Mouse (Mus musculus) frontal cortex, adult 2 months (tissue): ENCODE data around the gene Zfp937. TPM values are rescaled to one million over a fixed set of nuclear protein-coding genes. Genes with fewer than 3 reads are reported as not detected.
"Not testable (repeated sequence)": the region's sequence is repeated elsewhere in the genome, so short reads cannot be mapped to it uniquely, and the experiment has no call there.

Source experiments
- DNase-seq, 2 experiments: peaks; one replicate each; pipeline ENCODE4 v3.0.0; 2022; ENCODE audit warnings: low spot score in 1 of 2; ENCODE audit errors: extremely low spot score in 1 of 2
- polyA plus RNA-seq: library from polyadenylated mRNA; depleted of rRNA; stranded (reverse); fragments of >200 nt; gene quantifications from 2 replicates; pipeline ENCODE4 v1.2.3, GENCODE M21; 2012; rRNA removed

The Zfp937 gene
- 2.5 and 2.9 TPM in 2 replicates for polyA plus RNA-seq

GRCm38 (mm10) chr2:150217600-150218362, at the start of gene Zfp937:
Gene Zfp937, plus strand, starts transcription at chr2:150218073.
- peak; percentile 82 to 89 for DNase-seq

- DNase-seq: no peak
Observed at GRCm38 (mm10) chr2:150173833-150174232, 44.0 kb upstream of the Zfp937 start.

GRCm38 (mm10) chr2:150179579-150179978, 38.3 kb upstream of the Zfp937 start, which contains the start of gene Gm10770:
Gene Gm10770, minus strand, starts transcription at chr2:150179679.
- DNase-seq: not testable (repeated sequence)

GRCm38 (mm10) chr2:150181046-150181445, 36.8 kb upstream of the Zfp937 start:
- DNase-seq: not testable (repeated sequence)

- DNase-seq: not testable (repeated sequence)
Observed at GRCm38 (mm10) chr2:150181570-150181999, 36.3 kb upstream of the Zfp937 start, which contains the start of gene Gm14139. Gene Gm14139, plus strand, starts transcription at chr2:150181755.

- not testable (repeated sequence) for DNase-seq
Observed at GRCm38 (mm10) chr2:150218363-150218725, 471 bp downstream of the Zfp937 start.

GRCm38 (mm10) chr2:150223263-150223662, 5.4 kb downstream of the Zfp937 start:
- DNase-seq: not testable (repeated sequence)

- no peak for DNase-seq
Observed at GRCm38 (mm10) chr2:150243211-150243610, 25.3 kb downstream of the Zfp937 start.

- DNase-seq: not testable (repeated sequence)
Observed at GRCm38 (mm10) chr2:150255491-150255890, 37.6 kb downstream of the Zfp937 start, which contains the start of gene Gm21994. Gene Gm21994, minus strand, starts transcription at chr2:150255591.

- DNase-seq: not testable (repeated sequence)
Observed at GRCm38 (mm10) chr2:150256861-150257260, 39.0 kb downstream of the Zfp937 start.

GRCm38 (mm10) chr2:150257291-150257690, 39.4 kb downstream of the Zfp937 start, which contains the start of gene Gm14124:
Gene Gm14124, plus strand, starts transcription at chr2:150257517.
- not testable (repeated sequence) for DNase-seq

Other genes with a start within 250 kb of the Zfp937 start
- 4.5 and 4.9 TPM in 2 replicates for gene Zfp120, start 81.4 kb upstream of the Zfp937 start, polyA plus RNA-seq
- not detected in 2 replicates for gene Gm10770, start 38.4 kb upstream of the Zfp937 start, polyA plus RNA-seq
- gene Gm14139, start 36.3 kb upstream of the Zfp937 start, polyA plus RNA-seq: 0.08 TPM in 1 of 2 replicates, not detected in the other
- 0.84 and 1.1 TPM in 2 replicates for gene Gm21994, start 37.5 kb downstream of the Zfp937 start, polyA plus RNA-seq
- 0.06 TPM in 1 of 2 replicates, not detected in the other for gene Gm14124, start 39.4 kb downstream of the Zfp937 start, polyA plus RNA-seq
- gene Gm10130, start 105.6 kb downstream of the Zfp937 start, polyA plus RNA-seq: not detected in 2 replicates
- 3.1 and 5.3 TPM in 2 replicates for gene 3300002I08Rik, start 144.7 kb downstream of the Zfp937 start, polyA plus RNA-seq
- gene Zfp442, start 233.4 kb downstream of the Zfp937 start, polyA plus RNA-seq: 1.3 and 1.7 TPM in 2 replicates